Mouse (Mus musculus): ENCODE measurements around the gene Acy3. TPM values are rescaled to one million over a fixed set of nuclear protein-coding genes. Genes with fewer than 3 reads are reported as not detected.

Gene Acy3
- polyA plus RNA-seq, 1 experiment = 6.3 TPM

- peak overlapping the region; percentile 87 for H3K4me2 ChIP-seq (ENCODE audit: low read depth)
- TF ChIP-seq E2F4 (IDR thresholded peaks at IDR 0.05; ENCODE audit: insufficient read depth) = no peak
- TF ChIP-seq TCF12 (IDR thresholded peaks at IDR 0.05; ENCODE audit: insufficient read depth, poor library complexity, severe bottlenecking) = no peak
- no peak for TF ChIP-seq POLR2A (IDR thresholded peaks at IDR 0.05; ENCODE audit: insufficient read length, low read depth)
- TF ChIP-seq SRF (IDR thresholded peaks at IDR 0.05; ENCODE audit: control insufficient read depth, insufficient read length, low read depth) = no peak
- no peak for TF ChIP-seq MAX (IDR thresholded peaks at IDR 0.05; ENCODE audit: low read depth)
- TF ChIP-seq USF1 (IDR thresholded peaks at IDR 0.05; ENCODE audit: low read depth) = no peak
- TF ChIP-seq REST (IDR thresholded peaks at IDR 0.05; ENCODE audit: insufficient read depth, insufficient read length) = no peak
- TF ChIP-seq CEBPB (IDR thresholded peaks at IDR 0.05; ENCODE audit: insufficient read depth, poor library complexity, severe bottlenecking) = no peak
- no peak for TF ChIP-seq TCF3 (IDR thresholded peaks at IDR 0.05; ENCODE audit: insufficient read length, low read depth)
- no peak for TF ChIP-seq MYOG (IDR thresholded peaks at IDR 0.05; ENCODE audit: control insufficient read depth in 1 of 3, insufficient read depth in 1 of 3, insufficient read length in 2 of 3, low read depth in 2 of 3)
- no peak for TF ChIP-seq POLR2AphosphoS2 (IDR thresholded peaks at IDR 0.05; ENCODE audit: insufficient read length, low read depth)
- TF ChIP-seq MYOD1 (IDR thresholded peaks at IDR 0.05; ENCODE audit: control insufficient read depth in 1 of 3, insufficient read length in 2 of 3, low read depth in 2 of 3) = no peak
- H3K79me2 ChIP-seq (ENCODE audit: control insufficient read depth, insufficient read depth) = no peaks in the 10 kb centered on the region
- no peaks in the 10 kb centered on the region for H3K27me3 ChIP-seq (ENCODE audit: control insufficient read depth, insufficient read depth, insufficient read length)
- H3ac ChIP-seq (ENCODE audit: control insufficient read depth, insufficient read length) = no peak overlapping the region
- H3K36me3 ChIP-seq (ENCODE audit: control insufficient read depth, insufficient read depth) = no peaks in the 10 kb centered on the region
- H3K4me3 ChIP-seq = peak overlapping the region; percentile 35
These were observed 12.9 kb downstream of the Acy3 start for GRCm38 (mm10) chr19:3999121-3999730.

GRCm38 (mm10) chr19:4000119-4000900 is 13.9 kb downstream of the Acy3 start, which contains the start of the genes Nudt8 and Gm49405:
TSS of gene Nudt8 (plus strand) at chr19:4000580.
TSS of gene Gm49405 (plus strand) at chr19:4000626.
- peak within 1 kb of the TSS; percentile 35 for H3K4me3 ChIP-seq
- peak within 1 kb of the TSS; percentile 21 for H3ac ChIP-seq (ENCODE audit: control insufficient read depth, insufficient read length)
- no peaks in the 10 kb centered on the region for H3K79me2 ChIP-seq (ENCODE audit: control insufficient read depth, insufficient read depth)
- H3K4me2 ChIP-seq (ENCODE audit: low read depth) = peak within 1 kb of the TSS; percentile 87
- H3K27me3 ChIP-seq (ENCODE audit: control insufficient read depth, insufficient read depth, insufficient read length) = no peaks in the 10 kb centered on the region
- no peak for TF ChIP-seq TCF3 (IDR thresholded peaks at IDR 0.05; ENCODE audit: insufficient read length, low read depth)
- TF ChIP-seq USF1 (IDR thresholded peaks at IDR 0.05; ENCODE audit: low read depth) = no peak
- peak in 2 of 3 experiments; percentile 59 to 66 for TF ChIP-seq MYOG (IDR thresholded peaks at IDR 0.05; ENCODE audit: control insufficient read depth in 1 of 3, insufficient read depth in 1 of 3, insufficient read length in 2 of 3, low read depth in 2 of 3)
- no peak for TF ChIP-seq TCF12 (IDR thresholded peaks at IDR 0.05; ENCODE audit: insufficient read depth, poor library complexity, severe bottlenecking)
- no peak for TF ChIP-seq REST (IDR thresholded peaks at IDR 0.05; ENCODE audit: insufficient read depth, insufficient read length)
- TF ChIP-seq SRF (IDR thresholded peaks at IDR 0.05; ENCODE audit: control insufficient read depth, insufficient read length, low read depth) = no peak
- TF ChIP-seq MYOD1 (IDR thresholded peaks at IDR 0.05; ENCODE audit: control insufficient read depth in 1 of 3, insufficient read length in 2 of 3, low read depth in 2 of 3) = peak in 1 of 3 experiments; percentile 80
- peak; percentile 96 for TF ChIP-seq POLR2AphosphoS2 (IDR thresholded peaks at IDR 0.05; ENCODE audit: insufficient read length, low read depth)
- no peak for TF ChIP-seq MAX (IDR thresholded peaks at IDR 0.05; ENCODE audit: low read depth)
- TF ChIP-seq POLR2A (IDR thresholded peaks at IDR 0.05; ENCODE audit: insufficient read length, low read depth) = peak; percentile 99
- TF ChIP-seq E2F4 (IDR thresholded peaks at IDR 0.05; ENCODE audit: insufficient read depth) = no peak
- TF ChIP-seq CEBPB (IDR thresholded peaks at IDR 0.05; ENCODE audit: insufficient read depth, poor library complexity, severe bottlenecking) = no peak
- peaks cover under 1% of the 10 kb centered on the region for H3K36me3 ChIP-seq (ENCODE audit: control insufficient read depth, insufficient read depth)

- no peak for TF ChIP-seq MAX (IDR thresholded peaks at IDR 0.05; ENCODE audit: low read depth)
- TF ChIP-seq E2F4 (IDR thresholded peaks at IDR 0.05; ENCODE audit: insufficient read depth) = no peak
- no peak for TF ChIP-seq TCF3 (IDR thresholded peaks at IDR 0.05; ENCODE audit: insufficient read length, low read depth)
- TF ChIP-seq POLR2AphosphoS2 (IDR thresholded peaks at IDR 0.05; ENCODE audit: insufficient read length, low read depth) = no peak
- no peak for TF ChIP-seq TCF12 (IDR thresholded peaks at IDR 0.05; ENCODE audit: insufficient read depth, poor library complexity, severe bottlenecking)
- TF ChIP-seq POLR2A (IDR thresholded peaks at IDR 0.05; ENCODE audit: insufficient read length, low read depth) = no peak
- no peak for TF ChIP-seq MYOG (IDR thresholded peaks at IDR 0.05; ENCODE audit: control insufficient read depth in 1 of 3, insufficient read depth in 1 of 3, insufficient read length in 2 of 3, low read depth in 2 of 3)
- TF ChIP-seq SRF (IDR thresholded peaks at IDR 0.05; ENCODE audit: control insufficient read depth, insufficient read length, low read depth) = no peak
- Histone ChIP-seq H3K79me2 (ENCODE audit: control insufficient read depth, insufficient read depth) (no peaks in the 10 kb centered on the region), H3K4me2 (ENCODE audit: low read depth) (peak overlapping the region; percentile 80), H3K36me3 (ENCODE audit: control insufficient read depth, insufficient read depth) (peaks cover 7% of the 10 kb centered on the region), H3K27me3 (ENCODE audit: control insufficient read depth, insufficient read depth, insufficient read length) (no peaks in the 10 kb centered on the region), H3ac (ENCODE audit: control insufficient read depth, insufficient read length) (peak overlapping the region; percentile 21), H3K4me3 (peak overlapping the region; percentile 35)
These were observed 14.7 kb downstream of the Acy3 start for GRCm38 (mm10) chr19:4000949-4001525.

GRCm38 (mm10) chr19:4001752-4002151 is 15.4 kb downstream of the Acy3 start:
- H3ac ChIP-seq (ENCODE audit: control insufficient read depth, insufficient read length) = no peak overlapping the region
- peaks cover 7% of the 10 kb centered on the region for H3K36me3 ChIP-seq (ENCODE audit: control insufficient read depth, insufficient read depth)
- TF ChIP-seq MYOG (IDR thresholded peaks at IDR 0.05; ENCODE audit: control insufficient read depth in 1 of 3, insufficient read depth in 1 of 3, insufficient read length in 2 of 3, low read depth in 2 of 3) (peak in 1 of 3 experiments; percentile 47), SRF (IDR thresholded peaks at IDR 0.05; ENCODE audit: control insufficient read depth, insufficient read length, low read depth) (no peak), TCF12 (IDR thresholded peaks at IDR 0.05; ENCODE audit: insufficient read depth, poor library complexity, severe bottlenecking) (no peak), POLR2A (IDR thresholded peaks at IDR 0.05; ENCODE audit: insufficient read length, low read depth) (no peak), POLR2AphosphoS2 (IDR thresholded peaks at IDR 0.05; ENCODE audit: insufficient read length, low read depth) (no peak), USF1 (IDR thresholded peaks at IDR 0.05; ENCODE audit: low read depth) (no peak), MAX (IDR thresholded peaks at IDR 0.05; ENCODE audit: low read depth) (no peak), E2F4 (IDR thresholded peaks at IDR 0.05; ENCODE audit: insufficient read depth) (no peak), MYOD1 (IDR thresholded peaks at IDR 0.05; ENCODE audit: control insufficient read depth in 1 of 3, insufficient read length in 2 of 3, low read depth in 2 of 3) (peak in 2 of 3 experiments; percentile 10 to 32)
- peak overlapping the region; percentile 80 for H3K4me2 ChIP-seq (ENCODE audit: low read depth)
- H3K4me3 ChIP-seq = peak overlapping the region; percentile 35
- H3K27me3 ChIP-seq (ENCODE audit: control insufficient read depth, insufficient read depth, insufficient read length) = no peaks in the 10 kb centered on the region
- H3K79me2 ChIP-seq (ENCODE audit: control insufficient read depth, insufficient read depth) = no peaks in the 10 kb centered on the region

Data from myocyte (in vitro differentiated cells).